Comparison of ENCODE assay signal across 8 mouse cellular contexts in the genomic region with DNA sequence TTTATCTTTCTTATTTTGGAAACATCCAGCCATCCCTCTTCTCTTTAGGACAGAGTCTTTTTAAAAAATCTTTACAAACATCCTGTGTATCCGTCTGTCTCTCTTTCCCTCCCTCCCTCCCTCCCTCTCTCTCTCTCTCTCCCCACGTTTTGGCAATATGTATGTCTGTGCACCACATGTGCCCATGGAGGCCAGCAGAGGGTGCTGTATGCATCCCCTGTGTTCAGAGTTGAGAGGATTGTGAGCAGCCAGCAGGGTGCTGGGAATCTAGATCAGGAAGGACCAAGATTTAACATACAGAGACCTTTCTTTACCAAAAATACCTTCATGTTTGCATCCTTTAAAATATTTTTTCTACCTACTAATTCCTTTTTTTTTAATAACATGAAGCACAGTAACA. TPM values are rescaled to one million over a fixed set of nuclear protein-coding genes. Genes with fewer than 3 reads are reported as not detected.
DNase-seq lines count a peak whose midpoint lies in the region; ATAC-seq lines count a peak whose summit lies in the region.

No protein-coding gene starts in this region.

- H3K4me3 ChIP-seq in heart, embryonic 13.5 days, result peak overlapping the region; percentile 71

- no peak overlapping the region for H3K9ac ChIP-seq in heart, embryonic 13.5 days

- H3K36me3 ChIP-seq in heart, embryonic 13.5 days, result peaks cover 15% of the 10 kb centered on the region

- peak overlapping the region; percentile 72 for H3K4me2 ChIP-seq in heart, embryonic 13.5 days

- DNase-seq in adrenal gland, adult 18-20 months (ENCODE audit: low spot score in 2 of 2), result peak; percentile 29 to 32
- no peak for DNase-seq in adrenal gland, postnatal 4 days (ENCODE audit: low spot score in 2 of 2)
- DNase-seq in T-cell, adult 2 months (ENCODE audit: low spot score), result peak; percentile 65
- peak; percentile 70 for DNase-seq in embryo, embryonic 11 days
- DNase-seq in kidney, postnatal 4 days, result peak; percentile 55 to 71
- DNase-seq in spleen, postnatal 4 days (ENCODE audit: low spot score in 2 of 2), result peak; percentile 59 to 77

- H3K27me3 ChIP-seq in heart, embryonic 13.5 days (replicated peaks), result no peaks in the 10 kb centered on the region

- ATAC-seq in heart, embryonic 13.5 days (ENCODE audit: extremely low read depth, insufficient number of reproducible peaks, low FRiP score, low TSS enrichment), result no peak
- ATAC-seq in megakaryocyte-erythroid progenitor cell, adult 5-6 weeks (replicated peaks; ENCODE audit: low FRiP score, low TSS enrichment, poor library complexity, severe bottlenecking), result peak; percentile 79

- H3K9me3 ChIP-seq in heart, embryonic 13.5 days, result no peaks in the 10 kb centered on the region

- WGBS in heart, embryonic 13.5 days, result 30% methylated on average over 2 of the region's 2 CpGs

- H3K4me1 ChIP-seq in heart, embryonic 13.5 days, result peaks cover 23% of the 10 kb centered on the region

- H3K27ac ChIP-seq in heart, embryonic 13.5 days (replicated peaks), result no peak overlapping the region

RNA-seq across cellular contexts. Expression of a gene that starts 7.5 kb away (rescaled TPM):
- total RNA-seq in adrenal gland, adult 18-20 months (2021), result 10 to 100 TPM; 81.4 to 86.3 TPM
- total RNA-seq in adrenal gland, postnatal 4 days (2021), result 100 to 1,000 TPM; 113 to 118 TPM
- 152 and 169 TPM in 2 replicates for polyA plus RNA-seq in heart, embryonic 13.5 days (2015; fragmentation: Nextera tagmentation; extraction: Ambion mirVana)
- 171 and 212 TPM in 2 replicates for total RNA-seq in megakaryocyte-erythroid progenitor cell, adult 5-6 weeks (2014; fragmentation: Nextera tagmentation)
- 224 and 228 TPM in 2 replicates for total RNA-seq in megakaryocyte-erythroid progenitor cell, adult 5-6 weeks (2017)

RNA-seq across cellular contexts. Expression of a gene that starts 7.9 kb away (rescaled TPM):
- 10 to 100 TPM; 27.7 to 29.9 TPM for total RNA-seq in adrenal gland, adult 18-20 months (2021)
- total RNA-seq in adrenal gland, postnatal 4 days (2021), result 10 to 100 TPM; 33.3 to 37.8 TPM
- 36.3 and 36.5 TPM in 2 replicates for polyA plus RNA-seq in heart, embryonic 13.5 days (2015; fragmentation: Nextera tagmentation; extraction: Ambion mirVana)
- 19.6 and 21.9 TPM in 2 replicates for total RNA-seq in megakaryocyte-erythroid progenitor cell, adult 5-6 weeks (2014; fragmentation: Nextera tagmentation)
- total RNA-seq in megakaryocyte-erythroid progenitor cell, adult 5-6 weeks (2017), result 16.6 and 26.9 TPM in 2 replicates

RNA-seq across cellular contexts. Expression of a gene that starts 37.3 kb away (rescaled TPM):
- 10 to 100 TPM; 85.5 to 99.0 TPM for total RNA-seq in adrenal gland, adult 18-20 months (2021)
- total RNA-seq in adrenal gland, postnatal 4 days (2021), result 10 to 100 TPM; 34.5 to 35.7 TPM
- 26.9 and 28.6 TPM in 2 replicates for polyA plus RNA-seq in heart, embryonic 13.5 days (2015; fragmentation: Nextera tagmentation; extraction: Ambion mirVana)
- total RNA-seq in megakaryocyte-erythroid progenitor cell, adult 5-6 weeks (2014; fragmentation: Nextera tagmentation), result 25.4 and 31.1 TPM in 2 replicates
- total RNA-seq in megakaryocyte-erythroid progenitor cell, adult 5-6 weeks (2017), result 17.0 and 21.1 TPM in 2 replicates

RNA-seq across cellular contexts. Expression of a gene that starts 59.7 kb away (rescaled TPM):
- total RNA-seq in adrenal gland, adult 18-20 months (2021), result 1 to 10 TPM in 1 of 2 experiments, under 1 TPM in 1; 0.90 to 2.1 TPM
- 1 to 10 TPM; 5.4 to 6.6 TPM for total RNA-seq in adrenal gland, postnatal 4 days (2021)
- 4.5 and 5.6 TPM in 2 replicates for polyA plus RNA-seq in heart, embryonic 13.5 days (2015; fragmentation: Nextera tagmentation; extraction: Ambion mirVana)
- 2.6 and 2.8 TPM in 2 replicates for total RNA-seq in megakaryocyte-erythroid progenitor cell, adult 5-6 weeks (2014; fragmentation: Nextera tagmentation)
- total RNA-seq in megakaryocyte-erythroid progenitor cell, adult 5-6 weeks (2017), result 1.4 and 2.1 TPM in 2 replicates

Comparison
In these comparisons a context has a peak if more than half of its experiments do, and no peak if none do; other contexts are left out.
1. DNase-seq: peak in adrenal gland, adult 18-20 months (2 of 2), T-cell, adult 2 months (single experiment), embryo, embryonic 11 days (single experiment), kidney, postnatal 4 days (2 of 2) and spleen, postnatal 4 days (2 of 2); none in adrenal gland, postnatal 4 days (0 of 2).